Mouse (Mus musculus) midbrain, embryonic 13.5 days (tissue): ENCODE measurements around the gene Krt2. TPM values are rescaled to one million over a fixed set of nuclear protein-coding genes. Genes with fewer than 3 reads are reported as not detected.

Source experiments
- polyA plus RNA-seq: library from polyadenylated mRNA; unstranded; fragments of >200 nt; fragmentation: Nextera tagmentation; extraction: Ambion mirVana; gene quantifications from 2 replicates; pipeline ENCODE4 v1.2.1, GENCODE M21; 2015

The Krt2 gene
- polyA plus RNA-seq, 1 experiment from 2014 or later: not detected

Other genes starting within 250 kb of the Krt2 start
- 0.11 TPM in 1 of 2 replicates, not detected in the other for gene Krt75, start 244.3 kb downstream of the Krt2 start, polyA plus RNA-seq
- not detected in 2 replicates for gene Gm5414, start 190.0 kb downstream of the Krt2 start, polyA plus RNA-seq
- gene Gm5478, start 170.8 kb downstream of the Krt2 start, polyA plus RNA-seq: not detected in 2 replicates
- not detected in 2 replicates for gene Krt6b, start 137.9 kb downstream of the Krt2 start, polyA plus RNA-seq
- gene Krt6a, start 123.9 kb downstream of the Krt2 start, polyA plus RNA-seq: not detected in 2 replicates
- 0.19 and 0.26 TPM in 2 replicates for gene Krt5, start 105.3 kb downstream of the Krt2 start, polyA plus RNA-seq
- not detected in 2 replicates for gene Krt71, start 75.1 kb downstream of the Krt2 start, polyA plus RNA-seq
- gene Krt72, start 31.7 kb downstream of the Krt2 start, polyA plus RNA-seq: not detected in 2 replicates
- gene Krt73, start 15.8 kb downstream of the Krt2 start, polyA plus RNA-seq: 0.50 and 1.0 TPM in 2 replicates
- gene Krt1, start 32.6 kb upstream of the Krt2 start, polyA plus RNA-seq: 4.2 and 4.7 TPM in 2 replicates
- gene Krt77, start 51.5 kb upstream of the Krt2 start, polyA plus RNA-seq: 0.15 TPM in 1 of 2 replicates, not detected in the other
- not detected in 2 replicates for gene Krt76, start 74.8 kb upstream of the Krt2 start, polyA plus RNA-seq
- gene Krt4, start 106.6 kb upstream of the Krt2 start, polyA plus RNA-seq: 0.26 TPM in 1 of 2 replicates, not detected in the other
- 0.15 TPM in 1 of 2 replicates, not detected in the other for gene Krt79, start 122.2 kb upstream of the Krt2 start, polyA plus RNA-seq
- gene Krt78, start 136.1 kb upstream of the Krt2 start, polyA plus RNA-seq: not detected in 2 replicates
- gene Krt8, start 186.3 kb upstream of the Krt2 start, polyA plus RNA-seq: 1.1 and 1.6 TPM in 2 replicates
- 1.2 and 2.5 TPM in 2 replicates for gene Krt18, start 210.0 kb upstream of the Krt2 start, polyA plus RNA-seq